Mouse (Mus musculus) small intestine, adult 2 months (tissue): ENCODE results near the gene Pla2g6.

Experiments
- CTCF ChIP-seq: fragments of 200-500 bp; IDR thresholded peaks from 2 replicates; pipeline ENCODE4 v1.5.1; 2012; ENCODE audit warnings: low read depth, mild to moderate bottlenecking, control low read depth, inconsistent platforms, low read length, moderate library complexity, mixed read lengths; ENCODE audit not compliant: insufficient replicate concordance, insufficient read length; ENCODE audit errors: extremely low read depth
- POLR2A ChIP-seq: fragments of 200-500 bp; IDR thresholded peaks from 2 replicates; pipeline ENCODE4 v1.6.1; 2012; ENCODE audit warnings: low read depth, mild to moderate bottlenecking, control low read depth, inconsistent platforms, low read length, moderate library complexity

- TF ChIP-seq CTCF (no peak), POLR2A (no peak)
Measured at GRCm38 (mm10) chr15:79348651-79349050, 20.5 kb upstream of the Pla2g6 start.
